Mouse (Mus musculus): Measurements from ENCODE around the gene Scube1.

GRCm38 (mm10) chr15:83765388-83766029 is 40.7 kb upstream of the Scube1 start:
- TF ChIP-seq CTCF (IDR thresholded peaks at IDR 0.05) (no peak), EP300 (IDR thresholded peaks at IDR 0.05; ENCODE audit: insufficient read depth, low read depth, low read length) (no peak)
